Mouse (Mus musculus) forebrain, embryonic 14.5 days (tissue): ENCODE results near the gene Npy2r. TPM values are rescaled to one million over a fixed set of nuclear protein-coding genes. Genes with fewer than 3 reads are reported as not detected.

Source experiments
- ATAC-seq: fragments of 200-750 bp; cut with Nextera tagmentation; 2 replicates; pipeline ENCODE4 v1.8.0; 2017; ENCODE audit warnings: mild to moderate bottlenecking, moderate library complexity
- DNase-seq: peaks from one replicate; pipeline ENCODE4 v3.0.0-alpha.2; 2015; ENCODE audit warnings: low spot score
- H3K27ac ChIP-seq: fragments of 300-500 bp; sonication (generic); 2 replicates; pipeline ENCODE4 v1.5.1; 2014; ENCODE audit warnings: low read depth, mild to moderate bottlenecking, control low read depth, low read length, moderate library complexity
- H3K27me3 ChIP-seq: fragments of 300-500 bp; sonication (generic); replicated peaks from 2 replicates; pipeline ENCODE4 v1.6.1; 2014; ENCODE audit warnings: low read length, control low read depth, mixed read lengths; ENCODE audit not compliant: control insufficient read depth, insufficient read depth
- H3K36me3 ChIP-seq: fragments of 300-500 bp; sonication (generic); 2 replicates; pipeline ENCODE4 v1.6.1; 2014; ENCODE audit warnings: low read length, control low read depth; ENCODE audit not compliant: control insufficient read depth, insufficient read depth
- H3K4me1 ChIP-seq: fragments of 300-500 bp; sonication (generic); 2 replicates; pipeline ENCODE4 v1.6.1; 2014; ENCODE audit warnings: antibody characterized with exemption, low read length, control low read depth; ENCODE audit not compliant: control insufficient read depth, insufficient read depth
- H3K4me2 ChIP-seq: fragments of 300-500 bp; sonication (generic); 2 replicates; pipeline ENCODE4 v1.6.1; 2014; ENCODE audit warnings: mild to moderate bottlenecking, control low read depth, low read length
- H3K4me3 ChIP-seq: fragments of 300-500 bp; sonication (generic); 2 replicates; pipeline ENCODE4 v1.5.1; 2014; ENCODE audit warnings: low read depth, low read length, control low read depth
- H3K9ac ChIP-seq: fragments of 300-500 bp; sonication (generic); 2 replicates; pipeline ENCODE4 v1.6.1; 2014; ENCODE audit warnings: mild to moderate bottlenecking, low read length, control low read depth, moderate library complexity
- H3K9me3 ChIP-seq: fragments of 300-500 bp; sonication (generic); replicated peaks from 2 replicates; pipeline ENCODE4 v1.6.1; 2016; ENCODE audit warnings: low read length, control low read depth, mixed read lengths; ENCODE audit not compliant: control insufficient read depth
- WGBS: fragments of 180-500 bp; shearing (Covaris S2); extraction: QIAGEN DNeasy Blood & Tissue Kit; methylation state at CpG from one replicate; pipeline ENCODE4 v1.1.7; 2014; 5-methylcytosine and 5-hydroxymethylcytosine counted together
- polyA plus RNA-seq: library from polyadenylated mRNA; unstranded; fragments of >200 nt; fragmentation: Nextera tagmentation; extraction: Ambion mirVana; gene quantifications from 2 replicates; pipeline ENCODE4 v1.2.1, GENCODE M21; 2014

Npy2r gene
- 1.9 and 3.0 TPM in 2 replicates for polyA plus RNA-seq

DNA sequence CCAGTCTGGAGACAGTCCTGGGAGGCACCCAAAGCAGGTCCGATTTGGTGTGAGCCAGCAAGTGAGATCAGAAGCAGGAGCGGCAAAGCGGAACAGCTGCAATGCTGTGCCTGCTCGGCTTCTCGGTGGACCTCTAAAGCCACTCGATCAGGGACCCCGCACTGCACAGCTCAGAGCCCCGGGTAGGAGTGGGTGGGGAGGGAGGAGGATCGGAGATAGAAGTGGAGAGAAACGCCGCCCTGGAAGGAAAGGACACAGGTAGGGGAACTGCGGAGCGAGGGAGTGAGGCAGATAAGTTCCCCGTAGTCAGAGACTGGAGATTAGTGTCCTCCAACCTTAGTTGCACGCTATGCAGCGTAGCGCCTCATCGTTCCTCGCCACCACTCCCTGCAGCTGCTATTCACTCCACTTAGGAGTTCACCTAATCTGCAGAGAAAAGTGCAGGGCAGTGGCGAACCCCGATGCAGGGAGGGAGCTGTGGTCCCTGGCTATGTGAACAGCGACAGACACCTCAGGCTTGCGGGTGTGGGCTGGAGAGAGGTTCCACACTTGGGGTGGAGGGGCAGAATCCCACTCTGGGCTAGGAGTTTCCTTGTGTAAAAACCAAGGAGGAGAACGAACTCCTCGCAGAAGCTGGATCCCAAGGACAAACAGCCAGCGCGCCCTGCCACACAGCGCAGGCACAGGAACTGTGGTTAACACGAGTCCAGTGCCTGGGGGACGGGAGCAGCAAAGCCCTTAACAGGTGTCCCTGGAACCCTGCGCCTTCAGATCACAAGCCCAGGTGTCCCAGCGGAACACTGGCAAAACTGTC, at the start of gene Npy2r:
Gene Npy2r, minus strand, starts transcription at position 177 of the 814 bp plus-strand sequence.
- Histone ChIP-seq H3K36me3 (no peaks in the 10 kb centered on the region), H3K4me1 (no peaks in the 10 kb centered on the region), H3K27me3 (0 out of 2 replicates have a peak, but pooled peaks cover 4% of the 10 kb centered on the region), H3K9me3 (no peaks in the 10 kb centered on the region), H3K4me2 (peak within 1 kb of the TSS; percentile 86), H3K27ac (no peak within 1 kb of the TSS), H3K9ac (peak within 1 kb of the TSS; percentile 57), H3K4me3 (peak within 1 kb of the TSS; percentile 41)
- under 1% methylated on average over 32 of the region's 32 CpGs for WGBS
- peak; percentile 38 for DNase-seq
- ATAC-seq, result peak; percentile 66

DNA sequence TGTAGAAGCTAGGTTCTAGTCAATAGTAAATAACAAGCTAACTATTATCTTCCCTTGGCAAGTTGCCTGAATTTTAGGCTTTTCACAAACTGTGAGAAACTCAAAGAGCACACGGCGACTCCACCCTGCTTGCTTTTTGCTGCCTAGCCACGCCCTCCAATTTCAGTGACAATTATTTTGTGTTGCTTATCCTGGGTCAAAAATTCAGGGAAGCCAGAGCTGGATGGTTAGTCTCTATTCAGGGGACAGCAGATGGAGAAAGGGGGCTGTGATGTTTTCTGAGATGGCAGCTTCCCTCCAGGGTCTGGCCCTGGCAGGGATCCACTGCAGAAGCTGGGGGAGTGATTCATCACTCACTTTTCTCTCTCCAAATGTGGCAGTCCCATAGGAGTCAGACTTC, 9.9 kb upstream of the Npy2r start:
- Histone ChIP-seq H3K9ac (no peak overlapping the region), H3K4me2 (no peak overlapping the region), H3K27ac (no peak overlapping the region), H3K4me3 (no peak overlapping the region), H3K9me3 (no peaks in the 10 kb centered on the region), H3K27me3 (no peaks in the 10 kb centered on the region), H3K4me1 (no peaks in the 10 kb centered on the region), H3K36me3 (no peaks in the 10 kb centered on the region)
- DNase-seq (peak; percentile 75), ATAC-seq (peak; percentile 74)
- 20% methylated on average over 3 of the region's 3 CpGs for WGBS

DNA sequence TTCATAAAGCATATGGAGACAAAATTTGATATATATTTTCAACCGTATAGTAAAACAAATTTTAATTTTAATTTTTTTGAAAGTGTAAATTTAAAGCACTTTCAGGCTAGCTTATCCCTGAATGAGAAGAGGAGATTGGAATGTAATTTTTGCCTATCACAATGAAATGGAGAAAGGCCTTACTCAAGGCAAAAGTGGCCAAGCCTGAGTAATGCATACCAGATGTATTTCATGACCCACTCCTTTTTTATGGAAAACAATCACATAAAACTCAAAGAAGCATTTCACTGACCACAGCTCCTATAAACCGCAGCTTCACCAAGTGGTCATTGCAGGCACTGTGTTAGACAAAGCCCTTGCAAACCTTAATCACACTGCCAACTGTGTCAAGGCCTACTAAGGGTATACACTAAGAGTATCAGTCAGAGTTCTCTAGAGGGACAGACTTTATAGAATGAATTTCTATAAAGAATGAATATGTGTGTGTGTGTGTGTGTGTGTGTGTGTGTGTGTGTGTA, 8.5 kb upstream of the Npy2r start:
- Histone ChIP-seq H3K27me3 (no peaks in the 10 kb centered on the region), H3K27ac (no peak overlapping the region), H3K4me2 (no peak overlapping the region), H3K4me3 (no peak overlapping the region), H3K36me3 (no peaks in the 10 kb centered on the region), H3K9ac (no peak overlapping the region), H3K4me1 (no peaks in the 10 kb centered on the region), H3K9me3 (no peaks in the 10 kb centered on the region)
- WGBS, result 87% methylated on average over 2 of the region's 2 CpGs
- ATAC-seq (no peak), DNase-seq (no peak)

DNA sequence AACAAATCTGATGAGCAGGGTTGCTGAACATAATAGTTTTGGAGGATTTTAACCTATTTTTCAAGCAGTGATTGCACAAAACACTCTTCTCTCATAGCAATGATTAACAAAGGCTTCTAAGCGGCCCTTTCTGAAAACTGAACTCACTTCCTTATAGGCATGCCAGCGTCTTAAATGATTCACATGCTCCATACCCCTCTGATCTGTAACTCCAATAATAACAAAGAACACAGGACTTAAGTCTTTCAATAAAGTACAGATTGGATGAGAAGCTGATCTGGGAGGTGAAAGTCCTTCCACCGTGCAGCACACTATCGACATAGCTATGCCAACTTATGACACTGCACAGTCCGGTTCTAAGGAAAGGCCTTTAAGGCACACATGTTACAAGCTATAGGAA, 2.0 kb upstream of the Npy2r start:
- H3K9ac ChIP-seq, result no peak overlapping the region
- H3K27me3 ChIP-seq, result 0 out of 2 replicates have a peak, but pooled peaks cover 4% of the 10 kb centered on the region
- H3K9me3 ChIP-seq, result no peaks in the 10 kb centered on the region
- no peak overlapping the region for H3K4me3 ChIP-seq
- H3K4me1 ChIP-seq, result no peaks in the 10 kb centered on the region
- WGBS, result 84% methylated on average over 5 of the region's 5 CpGs
- DNase-seq (no peak), ATAC-seq (no peak)
- H3K36me3 ChIP-seq, result no peaks in the 10 kb centered on the region
- H3K4me2 ChIP-seq, result no peak overlapping the region
- H3K27ac ChIP-seq, result no peak overlapping the region

DNA sequence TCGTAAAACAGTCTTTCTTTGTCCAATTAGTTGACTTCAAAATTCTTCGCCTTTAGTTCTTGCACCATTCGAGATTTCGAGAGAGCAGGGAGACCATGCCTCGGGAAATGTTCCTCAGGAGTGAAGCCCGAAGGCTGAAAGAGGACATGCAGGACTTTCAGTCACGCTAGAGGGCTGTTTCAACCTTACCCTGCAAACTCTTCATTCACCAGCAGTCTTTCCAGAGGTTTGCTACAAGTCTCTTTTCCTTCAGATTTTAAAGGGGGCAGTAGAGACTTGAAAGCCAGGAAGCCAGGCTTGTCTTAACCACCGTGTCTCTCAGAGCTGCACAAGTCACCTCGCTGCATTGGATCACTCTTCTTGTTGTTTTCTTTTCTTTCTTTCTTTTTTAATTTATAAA, 869 bp upstream of the Npy2r start:
- peak; percentile 68 for DNase-seq
- peak overlapping the region; percentile 41 for H3K4me3 ChIP-seq
- H3K27ac ChIP-seq, result no peak overlapping the region
- peak overlapping the region; percentile 57 for H3K9ac ChIP-seq
- no peaks in the 10 kb centered on the region for H3K9me3 ChIP-seq
- peak overlapping the region; percentile 86 for H3K4me2 ChIP-seq
- WGBS, result 2% methylated on average over 9 of the region's 9 CpGs
- 0 out of 2 replicates have a peak, but pooled peaks cover 4% of the 10 kb centered on the region for H3K27me3 ChIP-seq
- peak; percentile 49; the same call in 1 of the 2 replicates for ATAC-seq
- H3K4me1 ChIP-seq, result no peaks in the 10 kb centered on the region
- H3K36me3 ChIP-seq, result no peaks in the 10 kb centered on the region

GRCm38 (mm10) chr3:82541449-82541848, 6.4 kb downstream of the Npy2r start:
- H3K4me1 ChIP-seq, result no peaks in the 10 kb centered on the region
- 95% methylated on average over 2 of the region's 2 CpGs for WGBS

DNA sequence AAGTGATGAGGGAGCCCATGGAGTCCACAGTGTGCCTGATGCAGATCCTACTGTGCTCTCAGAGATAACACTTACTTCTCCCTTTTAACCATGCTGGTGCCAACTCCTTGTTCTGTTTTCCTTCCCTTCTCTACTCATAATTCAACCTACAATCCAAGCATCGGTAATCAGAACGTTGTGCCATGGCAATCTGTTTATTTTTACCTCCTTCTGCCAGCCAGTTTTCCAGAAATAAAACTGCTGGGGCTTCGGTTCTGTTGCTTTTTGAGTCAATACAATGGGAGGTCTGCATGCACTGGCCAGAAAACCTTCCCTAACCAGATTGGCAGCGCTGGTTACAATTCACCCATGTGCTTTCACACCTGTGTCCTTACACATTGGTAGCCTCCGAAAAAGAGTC, 7.9 kb downstream of the Npy2r start:
- ATAC-seq (no peak), DNase-seq (no peak)
- H3K4me3 ChIP-seq, result no peak overlapping the region
- H3K4me1 ChIP-seq, result no peaks in the 10 kb centered on the region
- no peak overlapping the region for H3K9ac ChIP-seq
- H3K36me3 ChIP-seq, result no peaks in the 10 kb centered on the region
- H3K4me2 ChIP-seq, result no peak overlapping the region
- H3K9me3 ChIP-seq, result no peaks in the 10 kb centered on the region
- no peak overlapping the region for H3K27ac ChIP-seq
- 83% methylated on average over 5 of the region's 5 CpGs for WGBS
- no peaks in the 10 kb centered on the region for H3K27me3 ChIP-seq

More at GRCm38 (mm10) chr3:82541449-82541848, 6.4 kb downstream of the Npy2r start:
- DNase-seq (no peak), ATAC-seq (no peak)
- Histone ChIP-seq H3K27me3 (no peaks in the 10 kb centered on the region), H3K9me3 (no peaks in the 10 kb centered on the region), H3K4me2 (no peak overlapping the region), H3K36me3 (no peaks in the 10 kb centered on the region), H3K4me3 (no peak overlapping the region), H3K27ac (no peak overlapping the region), H3K9ac (no peak overlapping the region)

DNA sequence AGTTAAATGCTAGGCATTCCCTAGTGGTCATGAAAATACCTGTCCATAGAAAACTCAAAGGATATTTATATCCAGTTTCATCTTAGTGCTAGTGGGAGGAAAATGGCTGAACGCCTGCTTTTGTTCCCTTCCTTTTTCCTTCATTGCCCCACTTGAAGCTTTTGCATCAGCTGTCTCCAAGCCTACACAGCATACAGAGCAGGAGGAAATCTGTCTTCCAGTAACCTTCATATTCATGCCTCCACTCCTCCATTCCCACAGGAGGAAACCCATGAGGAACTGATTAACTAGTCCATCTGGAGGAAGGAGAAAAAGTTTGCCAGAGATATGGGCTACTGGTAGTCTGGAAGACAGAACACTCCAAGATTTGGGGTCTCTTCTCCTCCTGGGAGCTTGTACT, 23.1 kb downstream of the Npy2r start:
- no peak overlapping the region for H3K9ac ChIP-seq
- no peak for DNase-seq
- H3K4me3 ChIP-seq, result no peak overlapping the region
- 85% methylated on average over 1 of the region's 1 CpGs for WGBS
- no peaks in the 10 kb centered on the region for H3K9me3 ChIP-seq
- H3K4me1 ChIP-seq, result no peaks in the 10 kb centered on the region
- H3K4me2 ChIP-seq, result no peak overlapping the region
- no peak overlapping the region for H3K27ac ChIP-seq
- H3K36me3 ChIP-seq, result no peaks in the 10 kb centered on the region
- ATAC-seq, result no peak
- H3K27me3 ChIP-seq, result no peaks in the 10 kb centered on the region

GRCm38 (mm10) chr3:82498006-82498405, 49.9 kb downstream of the Npy2r start:
- no peaks in the 10 kb centered on the region for H3K27me3 ChIP-seq
- H3K9me3 ChIP-seq, result no peaks in the 10 kb centered on the region
- H3K27ac ChIP-seq, result no peak overlapping the region
- H3K4me1 ChIP-seq, result no peaks in the 10 kb centered on the region
- H3K9ac ChIP-seq, result no peak overlapping the region
- no peaks in the 10 kb centered on the region for H3K36me3 ChIP-seq
- 80% methylated on average over 4 of the region's 4 CpGs for WGBS
- no peak for DNase-seq
- no peak for ATAC-seq
- H3K4me3 ChIP-seq, result no peak overlapping the region
- H3K4me2 ChIP-seq, result no peak overlapping the region
